Mouse (Mus musculus): ENCODE results near the gene Aip. TPM values are rescaled to one million over a fixed set of nuclear protein-coding genes. Genes with fewer than 3 reads are reported as not detected.

The Aip gene
- total RNA-seq, 2 experiments from 2014 or later: 20.9 to 52.1 TPM

GRCm38 (mm10) chr19:4153232-4153654 lies 27.6 kb upstream of the Aip start, which contains the start of gene Ptprcap:
Ptprcap (plus strand) TSS chr19:4153604.
- no peak for ATAC-seq (replicated peaks; ENCODE audit: low FRiP score, poor library complexity, severe bottlenecking)

GRCm38 (mm10) chr19:4152445-4153231 lies 27.0 kb upstream of the Aip start:
- ATAC-seq (replicated peaks; ENCODE audit: low FRiP score, poor library complexity, severe bottlenecking): no peak

DNA sequence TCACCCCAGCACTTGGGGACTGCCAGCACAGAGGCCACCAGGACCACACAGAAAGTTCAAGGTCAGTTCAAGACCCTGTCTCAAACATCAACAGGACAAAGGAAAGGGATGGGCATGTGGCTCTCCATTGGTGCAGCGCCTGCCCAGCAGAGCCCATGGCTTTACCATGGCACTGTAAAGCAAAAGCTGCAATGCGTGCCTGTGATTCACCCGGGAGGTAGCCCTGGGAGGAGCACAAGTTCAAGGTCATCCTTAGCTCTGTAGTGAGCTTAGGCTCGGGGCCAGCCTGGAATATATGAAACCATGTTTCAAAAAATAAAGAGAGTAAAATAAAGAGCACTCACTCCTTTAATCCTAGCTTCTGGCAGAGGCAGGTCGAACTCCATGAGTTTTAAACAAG lies 26.2 kb upstream of the Aip start:
- ATAC-seq (replicated peaks; ENCODE audit: low FRiP score, poor library complexity, severe bottlenecking): no peak

DNA sequence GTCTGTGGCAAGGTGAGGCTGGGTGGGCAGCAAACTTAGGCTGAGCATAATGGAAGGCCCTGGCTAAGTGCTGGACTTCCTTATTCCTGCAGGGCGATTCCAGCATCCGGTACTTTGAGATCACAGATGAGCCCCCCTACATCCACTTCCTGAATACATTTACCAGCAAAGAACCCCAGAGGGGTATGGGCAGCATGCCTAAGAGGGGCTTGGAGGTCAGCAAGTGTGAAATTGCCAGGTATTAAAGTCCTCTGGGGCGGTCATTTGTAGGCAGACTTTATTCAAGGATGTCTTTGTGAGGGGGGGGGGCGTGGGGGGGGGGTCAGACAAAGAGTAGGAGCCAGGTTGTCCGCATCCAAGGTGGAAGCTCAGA lies 25.8 kb upstream of the Aip start:
- no peak for ATAC-seq (replicated peaks; ENCODE audit: low FRiP score, poor library complexity, severe bottlenecking)

- no peak for ATAC-seq (replicated peaks; ENCODE audit: low FRiP score, poor library complexity, severe bottlenecking)
Observed at GRCm38 (mm10) chr19:4150567-4151487, 25.2 kb upstream of the Aip start.

- no peak for ATAC-seq (replicated peaks; ENCODE audit: low FRiP score, poor library complexity, severe bottlenecking)
Observed at GRCm38 (mm10) chr19:4149764-4150461, 24.3 kb upstream of the Aip start.

- no peak for ATAC-seq (replicated peaks; ENCODE audit: low FRiP score, poor library complexity, severe bottlenecking)
Observed at GRCm38 (mm10) chr19:4149283-4149682, 23.6 kb upstream of the Aip start.

DNA sequence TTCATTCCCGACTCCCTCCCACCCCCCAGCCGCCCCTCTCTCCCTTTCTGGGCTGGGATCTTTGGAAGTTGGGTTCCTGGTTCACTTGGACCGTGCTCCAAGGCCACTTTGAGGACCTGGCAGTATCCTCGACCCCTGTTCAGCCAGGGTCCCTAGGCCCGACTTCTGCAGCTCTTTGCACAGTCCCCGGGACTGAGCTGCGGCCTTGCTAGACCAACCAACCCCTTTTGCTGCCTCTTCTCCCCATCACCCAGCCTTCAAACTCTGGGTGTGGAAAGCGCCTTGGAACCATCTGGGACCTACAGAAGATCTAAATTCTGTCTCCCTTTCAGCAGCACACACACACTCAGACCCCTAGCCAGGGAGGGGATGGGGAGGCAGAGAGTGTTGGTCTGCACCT lies 23.2 kb upstream of the Aip start:
- no peak for ATAC-seq (replicated peaks; ENCODE audit: low FRiP score, poor library complexity, severe bottlenecking)

GRCm38 (mm10) chr19:4148491-4148806 lies 22.8 kb upstream of the Aip start, which contains the start of gene Coro1b:
Coro1b (plus strand) TSS chr19:4148619.
- peak; percentile 84 for ATAC-seq (replicated peaks; ENCODE audit: low FRiP score, poor library complexity, severe bottlenecking)

- peak; percentile 20 for ATAC-seq (replicated peaks; ENCODE audit: low FRiP score, poor library complexity, severe bottlenecking)
Observed at GRCm38 (mm10) chr19:4147782-4148490, 22.3 kb upstream of the Aip start.

GRCm38 (mm10) chr19:4147022-4147405 lies 21.4 kb upstream of the Aip start:
- ATAC-seq (replicated peaks; ENCODE audit: low FRiP score, poor library complexity, severe bottlenecking): no peak

GRCm38 (mm10) chr19:4146366-4147021 lies 20.8 kb upstream of the Aip start:
- ATAC-seq (replicated peaks; ENCODE audit: low FRiP score, poor library complexity, severe bottlenecking): no peak

GRCm38 (mm10) chr19:4145936-4146335 lies 20.3 kb upstream of the Aip start:
- no peak for ATAC-seq (replicated peaks; ENCODE audit: low FRiP score, poor library complexity, severe bottlenecking)

DNA sequence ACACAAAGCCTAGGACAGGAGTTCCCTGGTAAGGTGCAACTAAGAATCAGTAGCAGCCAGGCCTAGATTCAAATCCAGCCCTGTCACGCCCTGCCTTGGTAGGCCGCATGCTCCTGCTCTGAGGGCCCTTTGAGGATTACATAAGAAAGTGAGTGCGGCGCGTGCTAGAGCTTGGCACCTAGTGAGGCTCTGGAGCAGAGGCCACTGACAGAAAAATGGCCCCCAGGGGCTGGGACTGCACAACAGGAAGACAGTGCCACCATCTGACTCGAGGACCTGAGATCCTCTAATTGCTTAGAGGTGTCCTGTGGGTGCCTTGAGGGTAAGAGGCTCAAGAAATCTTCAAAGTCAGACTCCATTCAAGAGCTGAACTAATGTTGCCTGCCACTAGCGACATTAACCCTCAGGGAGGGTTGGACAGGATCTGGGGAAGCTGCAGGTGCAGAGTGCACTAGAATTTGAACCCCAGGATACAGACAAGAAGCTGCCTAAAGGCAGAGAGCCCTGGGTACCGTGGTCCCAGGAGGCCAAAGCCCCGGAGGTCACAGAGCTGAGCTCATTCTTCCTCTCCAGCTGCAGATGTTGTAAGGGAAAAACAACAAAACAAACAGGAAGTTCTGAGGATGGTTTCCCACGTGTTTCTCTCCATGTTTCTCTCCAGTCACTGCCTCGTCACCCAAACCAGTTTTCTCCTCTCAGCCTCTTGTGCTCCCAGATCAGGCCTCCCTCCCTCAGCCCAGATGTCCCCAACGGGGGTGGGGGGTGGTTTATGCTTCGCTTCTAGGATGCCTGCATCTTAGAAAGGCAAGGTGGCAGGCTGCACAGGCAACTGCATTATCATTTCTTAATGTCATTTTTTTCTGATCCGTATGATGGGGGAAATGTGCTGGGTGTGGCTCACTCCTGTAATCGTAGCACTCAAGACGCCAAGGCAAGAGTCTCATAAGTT lies 19.2 kb upstream of the Aip start:
- ATAC-seq (replicated peaks; ENCODE audit: low FRiP score, poor library complexity, severe bottlenecking): no peak

DNA sequence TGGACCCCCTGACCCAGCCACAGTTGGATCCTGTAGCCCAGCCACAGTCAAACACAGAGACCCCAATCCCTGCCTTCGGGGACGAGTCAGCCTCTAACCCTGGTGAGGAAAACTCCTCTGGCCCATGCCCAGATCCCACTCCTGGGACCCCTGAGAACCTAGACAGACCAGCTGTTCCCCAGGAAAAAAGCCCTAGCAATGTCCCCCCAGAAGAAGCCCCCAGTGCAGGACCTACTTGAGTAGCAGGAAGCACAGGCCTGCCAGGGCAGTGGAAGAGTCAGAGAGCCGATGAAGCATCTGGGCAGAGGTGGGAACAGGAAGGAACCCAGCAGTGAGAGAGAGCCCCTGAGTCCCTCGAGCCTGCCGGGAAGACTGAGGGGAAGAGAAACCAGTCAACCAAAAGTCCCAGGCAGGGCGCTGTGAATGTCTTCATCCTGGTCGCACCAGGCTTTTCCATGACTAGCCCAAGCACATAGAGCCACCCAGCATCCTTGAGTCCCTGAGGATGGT lies 18.2 kb upstream of the Aip start, which contains the start of gene Cabp4:
TSS of gene Cabp4 (minus strand) at position 275 of the 510 bp plus-strand sequence.
- no peak for ATAC-seq (replicated peaks; ENCODE audit: low FRiP score, poor library complexity, severe bottlenecking)

DNA sequence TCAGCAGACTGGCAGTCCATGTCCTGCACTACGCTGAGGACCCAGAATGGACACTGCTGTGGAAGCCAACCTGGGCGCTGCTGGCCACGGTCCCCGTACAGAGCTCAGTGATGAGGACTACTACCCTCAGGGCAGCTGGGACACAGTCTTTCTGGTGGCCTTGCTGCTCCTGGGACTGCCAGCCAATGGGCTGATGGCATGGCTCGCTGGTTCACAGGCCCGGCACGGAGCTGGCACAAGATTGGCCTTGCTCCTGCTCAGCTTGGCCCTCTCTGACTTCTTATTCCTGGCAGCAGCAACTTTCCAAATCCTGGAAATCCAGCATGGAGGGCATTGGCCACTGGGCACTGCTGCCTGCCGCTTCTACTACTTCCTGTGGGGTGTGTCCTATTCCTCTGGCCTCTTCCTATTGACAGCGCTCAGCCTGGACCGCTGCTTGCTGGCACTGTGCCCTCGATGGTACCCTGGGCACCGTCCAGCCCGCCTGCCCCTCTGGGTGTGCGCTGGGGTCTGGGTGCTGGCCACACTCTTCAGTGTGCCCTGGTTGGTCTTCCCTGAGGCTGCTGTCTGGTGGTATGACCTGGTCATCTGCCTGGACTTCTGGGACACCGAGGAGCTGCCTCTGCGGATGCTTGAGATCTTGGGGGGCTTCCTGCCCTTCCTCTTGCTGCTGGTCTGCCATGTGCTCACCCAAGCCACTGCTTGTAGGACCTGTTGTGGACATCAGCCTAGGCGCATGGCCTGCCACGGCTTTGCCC lies 16.9 kb upstream of the Aip start:
- ATAC-seq (replicated peaks; ENCODE audit: low FRiP score, poor library complexity, severe bottlenecking): no peak

DNA sequence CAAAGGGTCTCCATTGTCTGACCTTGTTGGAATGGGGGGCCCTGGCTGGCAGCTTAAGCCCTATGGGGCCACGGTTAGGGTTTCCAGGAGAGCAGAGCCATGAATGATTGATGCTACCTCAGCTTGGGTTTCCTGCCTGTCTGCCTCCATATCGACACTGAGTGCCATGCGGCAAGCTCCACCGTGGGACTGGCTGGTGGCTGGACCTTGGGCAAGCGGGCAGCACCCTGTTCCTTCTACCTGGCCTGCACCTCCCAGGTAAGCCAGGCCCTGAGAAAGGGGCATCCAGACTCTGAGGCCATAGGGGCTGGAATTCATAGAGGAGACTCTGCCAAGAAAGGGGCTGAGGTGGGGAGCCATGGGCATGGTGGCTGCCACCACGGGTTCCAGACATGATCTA lies 14.5 kb upstream of the Aip start:
- ATAC-seq (replicated peaks; ENCODE audit: low FRiP score, poor library complexity, severe bottlenecking): no peak
